Mouse (Mus musculus): Measurements from ENCODE around the gene Uroc1. TPM values are rescaled to one million over a fixed set of nuclear protein-coding genes. Genes with fewer than 3 reads are reported as not detected.

Uroc1 gene
- polyA plus RNA-seq, 1 experiment from 2014 or later: 0.07 TPM

DNA sequence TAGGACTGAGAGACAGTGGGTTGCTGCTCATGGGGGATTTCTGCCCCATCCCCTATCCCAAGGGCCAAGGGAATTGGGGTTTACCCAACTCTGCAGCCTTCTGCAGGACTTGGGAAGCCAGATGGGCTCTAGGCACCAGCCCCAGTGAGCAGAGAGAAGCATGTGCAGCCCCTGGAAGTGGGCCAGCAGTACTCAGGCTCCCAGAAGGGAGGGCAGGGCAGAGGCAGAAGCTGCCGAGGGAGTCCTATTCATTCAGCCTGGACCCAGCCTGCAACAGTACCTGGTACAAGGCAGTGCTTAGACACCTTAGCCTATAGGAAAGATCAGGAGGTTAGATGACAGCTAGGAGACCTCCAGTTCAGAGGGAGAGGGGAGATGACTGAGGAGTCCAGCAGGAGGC lies 3.1 kb upstream of the Uroc1 start:
- Histone ChIP-seq H3K9ac (ENCODE audit: low read length) (no peak overlapping the region), H3K4me2 (ENCODE audit: low read depth, severe bottlenecking) (no peak overlapping the region), H3K36me3 (ENCODE audit: control insufficient read depth, insufficient read depth, low read length) (no peaks in the 10 kb centered on the region), H3K9me3 (ENCODE audit: control insufficient read depth, low read length) (no peaks in the 10 kb centered on the region), H3K27ac (replicated peaks; ENCODE audit: low read depth, low read length) (no peak overlapping the region), H3K4me1 (ENCODE audit: control insufficient read depth, insufficient read depth, low read length) (no peaks in the 10 kb centered on the region), H3K27me3 (ENCODE audit: control insufficient read depth, insufficient read depth, low read length) (peaks cover under 1% of the 10 kb centered on the region; the same call in 1 of the 2 replicates), H3K4me3 (ENCODE audit: low read depth, low read length) (no peak overlapping the region)
- WGBS: 32% methylated on average over 1 of the region's 1 CpGs
- ATAC-seq (ENCODE audit: insufficient number of reproducible peaks, low FRiP score, low TSS enrichment, low read depth) (no peak), DNase-seq (ENCODE audit: low spot score) (no peak)

GRCm38 (mm10) chr6:90334244-90334643 lies 1.2 kb downstream of the Uroc1 start:
- WGBS: 79% methylated on average over 3 of the region's 3 CpGs
- Histone ChIP-seq H3K36me3 (ENCODE audit: control insufficient read depth, insufficient read depth, low read length) (no peaks in the 10 kb centered on the region), H3K27me3 (ENCODE audit: control insufficient read depth, insufficient read depth, low read length) (no peaks in the 10 kb centered on the region)

GRCm38 (mm10) chr6:90342343-90342742 lies 9.3 kb downstream of the Uroc1 start:
- Histone ChIP-seq H3K4me3 (ENCODE audit: low read depth, low read length) (no peak overlapping the region), H3K9ac (ENCODE audit: low read length) (no peak overlapping the region), H3K36me3 (ENCODE audit: control insufficient read depth, insufficient read depth, low read length) (no peaks in the 10 kb centered on the region), H3K27me3 (ENCODE audit: control insufficient read depth, insufficient read depth, low read length) (no peaks in the 10 kb centered on the region), H3K9me3 (ENCODE audit: control insufficient read depth, low read length) (no peaks in the 10 kb centered on the region), H3K4me1 (ENCODE audit: control insufficient read depth, insufficient read depth, low read length) (no peaks in the 10 kb centered on the region), H3K4me2 (ENCODE audit: low read depth, severe bottlenecking) (no peak overlapping the region), H3K27ac (replicated peaks; ENCODE audit: low read depth, low read length) (no peak overlapping the region)
- ATAC-seq (ENCODE audit: insufficient number of reproducible peaks, low FRiP score, low TSS enrichment, low read depth): no peak
- 78% methylated on average over 2 of the region's 2 CpGs for WGBS
- DNase-seq (ENCODE audit: low spot score): no peak

More at GRCm38 (mm10) chr6:90334244-90334643, 1.2 kb downstream of the Uroc1 start:
- ATAC-seq (ENCODE audit: insufficient number of reproducible peaks, low FRiP score, low TSS enrichment, low read depth) (no peak), DNase-seq (ENCODE audit: low spot score) (no peak)
- H3K4me1 ChIP-seq (ENCODE audit: control insufficient read depth, insufficient read depth, low read length): no peaks in the 10 kb centered on the region
- no peak overlapping the region for H3K27ac ChIP-seq (replicated peaks; ENCODE audit: low read depth, low read length)
- H3K9me3 ChIP-seq (ENCODE audit: control insufficient read depth, low read length): no peaks in the 10 kb centered on the region
- no peak overlapping the region for H3K9ac ChIP-seq (ENCODE audit: low read length)
- no peak overlapping the region for H3K4me3 ChIP-seq (ENCODE audit: low read depth, low read length)
- no peak overlapping the region for H3K4me2 ChIP-seq (ENCODE audit: low read depth, severe bottlenecking)

GRCm38 (mm10) chr6:90347183-90347582 lies 14.1 kb downstream of the Uroc1 start:
- H3K4me2 ChIP-seq (ENCODE audit: low read depth, severe bottlenecking): no peak overlapping the region
- H3K9ac ChIP-seq (ENCODE audit: low read length): no peak overlapping the region
- no peak for ATAC-seq (ENCODE audit: insufficient number of reproducible peaks, low FRiP score, low TSS enrichment, low read depth)
- no peaks in the 10 kb centered on the region for H3K9me3 ChIP-seq (ENCODE audit: control insufficient read depth, low read length)
- 92% methylated on average over 4 of the region's 4 CpGs for WGBS
- no peak overlapping the region for H3K27ac ChIP-seq (replicated peaks; ENCODE audit: low read depth, low read length)
- no peaks in the 10 kb centered on the region for H3K4me1 ChIP-seq (ENCODE audit: control insufficient read depth, insufficient read depth, low read length)
- no peaks in the 10 kb centered on the region for H3K36me3 ChIP-seq (ENCODE audit: control insufficient read depth, insufficient read depth, low read length)
- H3K27me3 ChIP-seq (ENCODE audit: control insufficient read depth, insufficient read depth, low read length): no peaks in the 10 kb centered on the region
- H3K4me3 ChIP-seq (ENCODE audit: low read depth, low read length): no peak overlapping the region
- no peak for DNase-seq (ENCODE audit: low spot score)

GRCm38 (mm10) chr6:90348500-90348899 lies 15.4 kb downstream of the Uroc1 start:
- H3K36me3 ChIP-seq (ENCODE audit: control insufficient read depth, insufficient read depth, low read length): no peaks in the 10 kb centered on the region
- WGBS: 81% methylated on average over 4 of the region's 4 CpGs
- no peaks in the 10 kb centered on the region for H3K27me3 ChIP-seq (ENCODE audit: control insufficient read depth, insufficient read depth, low read length)
- no peak overlapping the region for H3K9ac ChIP-seq (ENCODE audit: low read length)
- ATAC-seq (ENCODE audit: insufficient number of reproducible peaks, low FRiP score, low TSS enrichment, low read depth) (no peak), DNase-seq (ENCODE audit: low spot score) (no peak)
- no peak overlapping the region for H3K4me2 ChIP-seq (ENCODE audit: low read depth, severe bottlenecking)
- H3K27ac ChIP-seq (replicated peaks; ENCODE audit: low read depth, low read length): no peak overlapping the region
- H3K9me3 ChIP-seq (ENCODE audit: control insufficient read depth, low read length): no peaks in the 10 kb centered on the region
- H3K4me3 ChIP-seq (ENCODE audit: low read depth, low read length): no peak overlapping the region
- no peaks in the 10 kb centered on the region for H3K4me1 ChIP-seq (ENCODE audit: control insufficient read depth, insufficient read depth, low read length)

DNA sequence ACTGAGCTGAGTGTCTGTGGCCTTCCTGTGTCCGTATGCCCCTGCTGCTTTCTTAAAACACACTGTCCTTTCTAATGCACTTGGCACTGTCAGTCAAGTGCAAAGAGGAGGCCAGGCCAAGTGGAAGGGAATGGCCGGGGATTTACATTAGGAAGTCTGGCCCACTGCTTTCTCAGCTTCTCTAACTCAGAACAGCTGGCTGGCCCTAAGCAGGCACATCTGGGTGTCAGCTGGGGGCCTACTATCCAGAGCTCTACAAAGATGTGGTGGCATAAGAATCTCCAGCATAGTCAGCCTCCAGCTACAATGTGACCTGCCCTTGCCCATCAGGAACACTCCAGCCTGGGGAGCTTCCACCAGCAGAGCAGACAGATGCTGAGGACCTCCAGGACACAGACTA lies 16.9 kb downstream of the Uroc1 start:
- Histone ChIP-seq H3K27ac (replicated peaks; ENCODE audit: low read depth, low read length) (no peak overlapping the region), H3K9ac (ENCODE audit: low read length) (no peak overlapping the region), H3K9me3 (ENCODE audit: control insufficient read depth, low read length) (no peaks in the 10 kb centered on the region), H3K4me3 (ENCODE audit: low read depth, low read length) (no peak overlapping the region), H3K4me1 (ENCODE audit: control insufficient read depth, insufficient read depth, low read length) (no peaks in the 10 kb centered on the region), H3K4me2 (ENCODE audit: low read depth, severe bottlenecking) (no peak overlapping the region), H3K27me3 (ENCODE audit: control insufficient read depth, insufficient read depth, low read length) (no peaks in the 10 kb centered on the region), H3K36me3 (ENCODE audit: control insufficient read depth, insufficient read depth, low read length) (no peaks in the 10 kb centered on the region)
- ATAC-seq (ENCODE audit: insufficient number of reproducible peaks, low FRiP score, low TSS enrichment, low read depth): no peak
- peak; percentile 40 for DNase-seq (ENCODE audit: low spot score)
- WGBS: 33% methylated on average over 2 of the region's 2 CpGs

GRCm38 (mm10) chr6:90358142-90358541 lies 25.1 kb downstream of the Uroc1 start:
- H3K36me3 ChIP-seq (ENCODE audit: control insufficient read depth, insufficient read depth, low read length): no peaks in the 10 kb centered on the region
- H3K4me1 ChIP-seq (ENCODE audit: control insufficient read depth, insufficient read depth, low read length): peaks cover 7% of the 10 kb centered on the region; the same call in 1 of the 2 replicates
- no peak overlapping the region for H3K9ac ChIP-seq (ENCODE audit: low read length)
- DNase-seq (ENCODE audit: low spot score) (no peak), ATAC-seq (ENCODE audit: insufficient number of reproducible peaks, low FRiP score, low TSS enrichment, low read depth) (no peak)
- no peak overlapping the region for H3K4me2 ChIP-seq (ENCODE audit: low read depth, severe bottlenecking)
- no peaks in the 10 kb centered on the region for H3K27me3 ChIP-seq (ENCODE audit: control insufficient read depth, insufficient read depth, low read length)
- WGBS: 71% methylated on average over 5 of the region's 5 CpGs
- H3K4me3 ChIP-seq (ENCODE audit: low read depth, low read length): no peak overlapping the region
- no peaks in the 10 kb centered on the region for H3K9me3 ChIP-seq (ENCODE audit: control insufficient read depth, low read length)
- H3K27ac ChIP-seq (replicated peaks; ENCODE audit: low read depth, low read length): no peak overlapping the region

- H3K27ac ChIP-seq (replicated peaks; ENCODE audit: low read depth, low read length): no peak overlapping the region
- H3K36me3 ChIP-seq (ENCODE audit: control insufficient read depth, insufficient read depth, low read length): no peaks in the 10 kb centered on the region
- no peak overlapping the region for H3K4me3 ChIP-seq (ENCODE audit: low read depth, low read length)
- no peaks in the 10 kb centered on the region for H3K9me3 ChIP-seq (ENCODE audit: control insufficient read depth, low read length)
- H3K4me1 ChIP-seq (ENCODE audit: control insufficient read depth, insufficient read depth, low read length): peaks cover 7% of the 10 kb centered on the region; the same call in 1 of the 2 replicates
- H3K9ac ChIP-seq (ENCODE audit: low read length): no peak overlapping the region
- WGBS: 92% methylated on average over 2 of the region's 2 CpGs
- DNase-seq (ENCODE audit: low spot score) (no peak), ATAC-seq (ENCODE audit: insufficient number of reproducible peaks, low FRiP score, low TSS enrichment, low read depth) (no peak; the same call in 1 of the 2 replicates)
- no peaks in the 10 kb centered on the region for H3K27me3 ChIP-seq (ENCODE audit: control insufficient read depth, insufficient read depth, low read length)
- no peak overlapping the region for H3K4me2 ChIP-seq (ENCODE audit: low read depth, severe bottlenecking)
Observed at GRCm38 (mm10) chr6:90359445-90359844, 26.4 kb downstream of the Uroc1 start.
